Comparison of ENCODE assay signal across 7 mouse cellular contexts in genomic region chr19:10525910-10526309, GRCm38 (mm10). TPM values are rescaled to one million over a fixed set of nuclear protein-coding genes. Genes with fewer than 3 reads are reported as not detected.
DNase-seq lines count a peak whose midpoint lies in the region; ATAC-seq and TF ChIP-seq lines count a peak whose summit lies in the region.

TSS of gene Sdhaf2 (minus strand) at chr19:10526142.

- no peak for ATAC-seq in liver, embryonic 15.5 days (ENCODE audit: insufficient read depth)
- ATAC-seq in neutrophil, adult 5-6 weeks (ENCODE audit: extremely low read depth, insufficient number of reproducible peaks, low FRiP score, poor library complexity, severe bottlenecking), result peak; percentile 35; the same call in 1 of the 2 replicates

- TF ChIP-seq CTCF in E14TG2a.4 (conservative IDR thresholded peaks at IDR 0.05; ENCODE audit: low read length), result peak; percentile 72
- peak; percentile 70 for TF ChIP-seq CTCF in heart, adult 2 months (IDR thresholded peaks at IDR 0.05)

- peak; percentile 75 for DNase-seq in R1 (ENCODE audit: low read depth, low spot score)
- DNase-seq in embryonic facial prominence, embryonic 10.5 days (ENCODE audit: low spot score), result peak; percentile 56
- no peak for DNase-seq in heart, adult 2 months
- peak; percentile 47 to 71 for DNase-seq in kidney, postnatal 4 days

- peak within 1 kb of the TSS; percentile 77 for H3K4me2 ChIP-seq in liver, embryonic 15.5 days

- WGBS in embryonic facial prominence, embryonic 10.5 days, result under 1% methylated on average over 11 of the region's 11 CpGs
- WGBS in heart, adult 2 months, result under 1% methylated on average over 11 of the region's 11 CpGs
- 0% methylated on average over 11 of the region's 11 CpGs for WGBS in liver, embryonic 15.5 days (ENCODE audit: insufficient replicate concordance)

- H3K9ac ChIP-seq in heart, adult 2 months (ENCODE audit: low read depth, low read length), result peak within 1 kb of the TSS; percentile 95
- peak within 1 kb of the TSS; percentile 99 for H3K9ac ChIP-seq in liver, embryonic 15.5 days

- peaks cover 6% of the 10 kb centered on the region; the same call in 1 of the 2 replicates for H3K79me2 ChIP-seq in heart, adult 2 months (replicated peaks; ENCODE audit: control insufficient read depth, insufficient read depth, low read length)

- H3K36me3 ChIP-seq in E14TG2a.4 (ENCODE audit: insufficient read depth, low read length), result peaks cover 47% of the 10 kb centered on the region
- H3K36me3 ChIP-seq in embryonic facial prominence, embryonic 10.5 days (replicated peaks), result peaks cover 48% of the 10 kb centered on the region
- peaks cover 29% of the 10 kb centered on the region for H3K36me3 ChIP-seq in heart, adult 2 months (ENCODE audit: control insufficient read depth, insufficient read depth, low read length)
- peaks cover 34% of the 10 kb centered on the region for H3K36me3 ChIP-seq in liver, embryonic 15.5 days (replicated peaks)

- intact Hi-C loops in heart, adult 2 months (cut with DNase I), result loop anchor here (1.0 to 10.0 kb wide), 4 partner anchors 29 to 1479 kb away; partner anchors contain the start of genes Cyb561a3 and Tmem138

- H3K27ac ChIP-seq in embryonic facial prominence, embryonic 10.5 days (replicated peaks), result peak within 1 kb of the TSS; percentile 100
- peak within 1 kb of the TSS; percentile 99 for H3K27ac ChIP-seq in heart, adult 2 months
- H3K27ac ChIP-seq in liver, embryonic 15.5 days (replicated peaks), result peak within 1 kb of the TSS; percentile 99

- no peaks in the 10 kb centered on the region for H3K9me3 ChIP-seq in E14TG2a.4 (ENCODE audit: low read length)
- no peaks in the 10 kb centered on the region for H3K9me3 ChIP-seq in embryonic facial prominence, embryonic 10.5 days
- H3K9me3 ChIP-seq in liver, embryonic 15.5 days (replicated peaks), result no peaks in the 10 kb centered on the region

- H3K4me3 ChIP-seq in E14TG2a.4 (replicated peaks; ENCODE audit: low read length), result peak within 1 kb of the TSS; percentile 95
- peak within 1 kb of the TSS; percentile 97 for H3K4me3 ChIP-seq in embryonic facial prominence, embryonic 10.5 days
- H3K4me3 ChIP-seq in heart, adult 2 months, result peak within 1 kb of the TSS; percentile 87
- peak within 1 kb of the TSS; percentile 99 for H3K4me3 ChIP-seq in liver, embryonic 15.5 days (replicated peaks)

- no peak for TF ChIP-seq POLR2A in heart, adult 2 months (IDR thresholded peaks at IDR 0.05; ENCODE audit: insufficient read depth, low read depth, low read length)

- H3K4me1 ChIP-seq in E14TG2a.4 (replicated peaks; ENCODE audit: low read depth, low read length), result peaks cover 31% of the 10 kb centered on the region
- peaks cover 30% of the 10 kb centered on the region for H3K4me1 ChIP-seq in embryonic facial prominence, embryonic 10.5 days
- H3K4me1 ChIP-seq in heart, adult 2 months (ENCODE audit: control insufficient read depth, insufficient read depth, low read length), result peaks cover 10% of the 10 kb centered on the region
- H3K4me1 ChIP-seq in liver, embryonic 15.5 days (replicated peaks), result peaks cover 49% of the 10 kb centered on the region

- no peaks in the 10 kb centered on the region for H3K27me3 ChIP-seq in E14TG2a.4 (ENCODE audit: insufficient read depth, low read length)
- no peaks in the 10 kb centered on the region for H3K27me3 ChIP-seq in embryonic facial prominence, embryonic 10.5 days (replicated peaks; ENCODE audit: low read depth, poor library complexity, severe bottlenecking)
- H3K27me3 ChIP-seq in heart, adult 2 months (ENCODE audit: control insufficient read depth, insufficient read depth, low read length), result no peaks in the 10 kb centered on the region
- H3K27me3 ChIP-seq in liver, embryonic 15.5 days, result no peaks in the 10 kb centered on the region

- no peak for TF ChIP-seq EP300 in heart, adult 2 months (IDR thresholded peaks at IDR 0.05; ENCODE audit: insufficient read depth, low read depth, low read length)

RNA-seq across cellular contexts. Expression of gene Sdhaf2, which starts in this region (rescaled TPM):
- 62.2 and 64.0 TPM in 2 replicates for polyA plus RNA-seq in embryonic facial prominence, embryonic 10.5 days (2016; fragmentation: Nextera tagmentation; extraction: Ambion mirVana)
- total RNA-seq in heart, adult 2 months (2021), result 10 to 100 TPM; 65.5 to 77.9 TPM
- polyA plus RNA-seq in heart, adult 2 months (2012; rRNA removed), result 45.7 and 74.6 TPM in 2 replicates
- polyA plus RNA-seq in liver, embryonic 15.5 days (2015; fragmentation: Nextera tagmentation; extraction: Ambion mirVana), result 26.3 and 26.6 TPM in 2 replicates
- 66.2 and 77.1 TPM in 2 replicates for total RNA-seq in neutrophil, adult 5-6 weeks (2017)

Comparison
In these comparisons a context has a peak if more than half of its experiments do, and no peak if none do; other contexts are left out.
1. DNase-seq: peak in R1 (single experiment), embryonic facial prominence, embryonic 10.5 days (single experiment) and kidney, postnatal 4 days (2 of 2); none in heart, adult 2 months (0 of 2).
2. Peak in every context shown above with its lines, with median percentiles within 50 percentile points of each other: H3K4me3 ChIP-seq and H3K27ac ChIP-seq.